Mouse (Mus musculus) liver, postnatal 0 days (tissue): Measurements from ENCODE around the gene Hoxd3. TPM values are rescaled to one million over a fixed set of nuclear protein-coding genes. Genes with fewer than 3 reads are reported as not detected.

Source experiments
- ATAC-seq: fragments of 200-750 bp; cut with Nextera tagmentation; 2 replicates; pipeline ENCODE4 v1.8.0; 2017; ENCODE audit warnings: mild to moderate bottlenecking, moderate library complexity
- DNase-seq: peaks from one replicate; pipeline ENCODE4 v3.0.0-alpha.2; 2016
- H3K27ac ChIP-seq: fragments of 300-500 bp; sonication (generic); 2 replicates; pipeline ENCODE4 v1.5.1; 2014; ENCODE audit warnings: antibody characterized with exemption, moderate library complexity, mild to moderate bottlenecking, low read depth
- H3K27me3 ChIP-seq: fragments of 300-500 bp; sonication (generic); 2 replicates; pipeline ENCODE4 v1.6.1; 2014; ENCODE audit warnings: low read length, control low read depth, mixed read lengths; ENCODE audit not compliant: insufficient read depth
- H3K36me3 ChIP-seq: fragments of 300-500 bp; sonication (generic); replicated peaks from 2 replicates; pipeline ENCODE4 v1.6.1; 2014; ENCODE audit warnings: mild to moderate bottlenecking, control low read depth, low read length, moderate library complexity, mixed read lengths; ENCODE audit not compliant: insufficient read depth
- H3K4me1 ChIP-seq: fragments of 300-500 bp; sonication (generic); 2 replicates; pipeline ENCODE4 v1.6.1; 2014; ENCODE audit warnings: antibody characterized with exemption, mild to moderate bottlenecking, control low read depth; ENCODE audit not compliant: insufficient read depth
- H3K4me2 ChIP-seq: fragments of 300-500 bp; sonication (generic); 2 replicates; pipeline ENCODE4 v1.6.1; 2014; ENCODE audit warnings: low read depth, mild to moderate bottlenecking, low read length, moderate library complexity, mixed read lengths
- H3K4me3 ChIP-seq: fragments of 300-500 bp; sonication (generic); 2 replicates; pipeline ENCODE4 v1.5.1; 2014; ENCODE audit warnings: low read depth, low read length
- H3K9ac ChIP-seq: fragments of 300-500 bp; sonication (generic); replicated peaks from 2 replicates; pipeline ENCODE4 v1.6.1; 2014; ENCODE audit warnings: mild to moderate bottlenecking, moderate library complexity
- H3K9me3 ChIP-seq: fragments of 300-500 bp; sonication (generic); 2 replicates; pipeline ENCODE4 v1.6.1; 2016; ENCODE audit warnings: mild to moderate bottlenecking, control low read depth, low read length, mixed read lengths
- CTCF ChIP-seq: sonication (generic); IDR thresholded peaks from 2 replicates; pipeline ENCODE4 v1.5.1; 2016; ENCODE audit warnings: antibody characterized with exemption, low read depth
- EP300 ChIP-seq: IDR thresholded peaks from 2 replicates; pipeline ENCODE4 v1.6.1; 2016; ENCODE audit warnings: antibody characterized with exemption, low read depth, mild to moderate bottlenecking
- WGBS: fragments of 180-500 bp; shearing (Covaris S2); extraction: QIAGEN DNeasy Blood & Tissue Kit; methylation state at CpG from one replicate; pipeline ENCODE4 v1.1.7; 2014; ENCODE audit not compliant: insufficient replicate concordance; 5-methylcytosine and 5-hydroxymethylcytosine counted together
- polyA plus RNA-seq: library from polyadenylated mRNA; unstranded; fragments of >200 nt; fragmentation: Nextera tagmentation; extraction: Ambion mirVana; gene quantifications from 2 replicates; pipeline ENCODE4 v1.2.1, GENCODE M21; 2015

Hoxd3 gene
- polyA plus RNA-seq, 1 experiment from 2014 or later, result not detected

GRCm38 (mm10) chr2:74739476-74739800, 27.7 kb downstream of the Hoxd3 start:
- Histone ChIP-seq H3K9ac (no peak overlapping the region), H3K36me3 (no peaks in the 10 kb centered on the region), H3K4me3 (no peak overlapping the region), H3K4me1 (no peaks in the 10 kb centered on the region), H3K27ac (no peak overlapping the region), H3K27me3 (peaks cover 98% of the 10 kb centered on the region), H3K9me3 (no peaks in the 10 kb centered on the region), H3K4me2 (no peak overlapping the region)
- WGBS, result 18% methylated on average over 2 of the region's 2 CpGs
- ATAC-seq (no peak), DNase-seq (no peak)
- TF ChIP-seq EP300 (no peak), CTCF (no peak)

DNA sequence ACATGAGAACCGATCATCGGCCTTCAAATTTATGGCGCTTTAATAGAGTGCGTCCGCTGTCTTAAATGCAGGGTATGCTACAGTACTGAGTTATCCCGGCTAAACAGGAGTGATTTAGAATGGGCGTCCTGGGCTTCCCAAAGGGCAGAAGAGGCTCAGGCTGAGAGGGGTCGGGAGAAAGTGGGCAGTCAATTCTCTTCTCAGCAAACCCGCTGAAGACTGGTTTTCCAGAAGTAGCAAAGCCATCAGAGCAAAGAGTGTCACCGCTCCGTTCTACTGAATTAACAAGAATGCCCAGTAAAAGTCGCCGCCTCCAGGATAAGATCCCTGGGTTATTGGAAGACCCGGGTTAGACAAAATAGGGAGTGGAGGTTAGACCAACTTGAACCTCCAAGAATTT, 28.1 kb downstream of the Hoxd3 start:
- Histone ChIP-seq H3K27ac (no peak overlapping the region), H3K4me1 (no peaks in the 10 kb centered on the region), H3K36me3 (no peaks in the 10 kb centered on the region), H3K4me3 (no peak overlapping the region), H3K27me3 (peaks cover 97% of the 10 kb centered on the region), H3K9ac (no peak overlapping the region), H3K9me3 (no peaks in the 10 kb centered on the region), H3K4me2 (no peak overlapping the region)
- TF ChIP-seq EP300 (no peak), CTCF (no peak)
- no peak for ATAC-seq
- WGBS, result 9% methylated on average over 14 of the region's 14 CpGs
- DNase-seq, result no peak

DNA sequence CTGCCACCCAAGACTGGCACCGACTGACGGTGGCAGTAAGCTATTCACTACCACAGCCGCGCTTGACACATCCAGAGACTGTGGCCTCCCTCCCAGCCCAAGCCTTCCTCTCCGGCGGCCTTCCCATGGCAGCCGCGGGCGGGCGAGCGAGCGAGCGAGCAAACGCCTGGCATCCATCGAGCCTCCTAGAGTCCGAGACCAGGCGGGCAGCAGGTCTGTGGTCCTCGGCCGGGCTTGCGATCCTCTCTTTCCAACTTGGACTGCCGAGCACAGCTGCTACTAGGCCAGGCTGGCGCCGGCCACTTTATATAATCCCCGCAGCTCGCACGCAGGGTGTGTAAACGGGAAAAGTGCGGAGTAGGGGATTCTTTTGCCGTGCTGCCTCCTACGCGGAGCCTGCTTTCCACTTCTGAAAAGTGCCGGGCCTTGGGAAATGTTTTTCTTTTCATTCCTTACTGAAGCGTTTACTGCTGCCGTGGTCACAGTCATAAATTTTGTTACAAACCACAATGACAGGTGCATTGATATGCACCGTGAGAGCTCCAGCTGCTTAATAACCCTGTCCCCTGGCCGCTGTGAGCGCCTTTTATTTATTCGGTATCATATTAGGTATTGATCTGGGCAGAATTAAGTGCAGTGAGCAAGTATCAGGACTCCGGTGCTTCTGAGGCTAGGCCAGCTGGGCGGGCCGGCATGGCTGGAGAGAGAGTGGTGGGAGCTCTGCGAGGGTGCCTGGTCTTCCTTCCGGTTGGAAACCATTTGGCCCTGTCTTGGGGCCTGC, 28.8 kb downstream of the Hoxd3 start:
- H3K36me3 ChIP-seq, result no peaks in the 10 kb centered on the region
- TF ChIP-seq CTCF (no peak), EP300 (no peak)
- no peak for ATAC-seq
- H3K4me1 ChIP-seq, result no peaks in the 10 kb centered on the region
- H3K4me3 ChIP-seq, result no peak overlapping the region
- no peak for DNase-seq
- H3K27me3 ChIP-seq, result peaks cover 96% of the 10 kb centered on the region
- 2% methylated on average over 43 of the region's 43 CpGs for WGBS
- H3K9me3 ChIP-seq, result no peaks in the 10 kb centered on the region
- H3K9ac ChIP-seq, result no peak overlapping the region
- H3K27ac ChIP-seq, result no peak overlapping the region
- H3K4me2 ChIP-seq, result no peak overlapping the region

- Histone ChIP-seq H3K4me1 (no peaks in the 10 kb centered on the region), H3K4me2 (no peak overlapping the region), H3K36me3 (no peaks in the 10 kb centered on the region), H3K27ac (no peak overlapping the region), H3K9ac (no peak overlapping the region), H3K27me3 (peaks cover 96% of the 10 kb centered on the region), H3K4me3 (no peak overlapping the region), H3K9me3 (no peaks in the 10 kb centered on the region)
- no peak for TF ChIP-seq CTCF
- no peak for TF ChIP-seq EP300
- no peak for ATAC-seq
- 39% methylated on average over 2 of the region's 3 CpGs for WGBS
- DNase-seq, result no peak
Measured at GRCm38 (mm10) chr2:74741252-74741978, 29.7 kb downstream of the Hoxd3 start.

GRCm38 (mm10) chr2:74741979-74742277, 30.2 kb downstream of the Hoxd3 start:
- Histone ChIP-seq H3K27me3 (peaks cover 96% of the 10 kb centered on the region), H3K4me3 (no peak overlapping the region)
- ATAC-seq, result no peak

GRCm38 (mm10) chr2:74745540-74746297, 34.0 kb downstream of the Hoxd3 start:
- H3K4me3 ChIP-seq, result no peak overlapping the region
- H3K9ac ChIP-seq, result no peak overlapping the region
- 7% methylated on average over 6 of the region's 6 CpGs for WGBS
- no peak overlapping the region for H3K4me2 ChIP-seq
- H3K36me3 ChIP-seq, result no peaks in the 10 kb centered on the region
- H3K9me3 ChIP-seq, result no peaks in the 10 kb centered on the region
- H3K4me1 ChIP-seq, result peaks cover 2% of the 10 kb centered on the region; the same call in 1 of the 2 replicates
- TF ChIP-seq EP300 (no peak), CTCF (no peak)
- H3K27ac ChIP-seq, result no peak overlapping the region
- DNase-seq (no peak), ATAC-seq (no peak)
- peaks cover 96% of the 10 kb centered on the region for H3K27me3 ChIP-seq

More at GRCm38 (mm10) chr2:74741979-74742277, 30.2 kb downstream of the Hoxd3 start:
- H3K4me1 ChIP-seq, result no peaks in the 10 kb centered on the region
- TF ChIP-seq EP300, result no peak
- TF ChIP-seq CTCF, result no peak
- no peak overlapping the region for H3K4me2 ChIP-seq
- no peak overlapping the region for H3K27ac ChIP-seq
- no peaks in the 10 kb centered on the region for H3K36me3 ChIP-seq
- no peaks in the 10 kb centered on the region for H3K9me3 ChIP-seq
- no peak overlapping the region for H3K9ac ChIP-seq
- DNase-seq, result no peak
